Mouse (Mus musculus) hindlimb bud, embryonic 11.5 days (tissue): ENCODE data around the gene Frmpd1.

Experiments
- DNase-seq: peaks from one replicate; pipeline ENCODE4 v3.0.0-alpha.2; 2012; ENCODE audit warnings: low read depth, low spot score; ENCODE audit errors: extremely low spot score

Frmpd1 gene

DNA sequence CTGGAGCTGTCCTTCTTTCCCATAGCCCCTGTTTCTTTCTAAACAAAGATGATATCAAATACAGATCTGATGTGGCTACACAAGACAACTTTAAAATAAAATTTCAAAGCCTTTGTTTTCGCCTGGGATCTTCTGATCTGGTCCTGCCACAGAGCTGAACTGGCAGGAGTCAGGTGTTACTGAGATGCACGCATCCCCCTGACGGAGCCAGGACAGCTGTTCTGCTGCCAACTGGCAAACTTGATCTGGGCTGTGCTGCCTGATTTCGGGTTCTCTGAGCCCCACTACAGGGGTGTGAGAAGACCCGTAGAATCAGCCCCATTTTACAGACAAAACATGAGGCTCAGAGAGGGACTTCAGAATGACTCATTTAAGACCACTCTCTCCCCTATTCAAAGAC lies 45.6 kb downstream of the Frmpd1 start:
- DNase-seq: no peak

DNA sequence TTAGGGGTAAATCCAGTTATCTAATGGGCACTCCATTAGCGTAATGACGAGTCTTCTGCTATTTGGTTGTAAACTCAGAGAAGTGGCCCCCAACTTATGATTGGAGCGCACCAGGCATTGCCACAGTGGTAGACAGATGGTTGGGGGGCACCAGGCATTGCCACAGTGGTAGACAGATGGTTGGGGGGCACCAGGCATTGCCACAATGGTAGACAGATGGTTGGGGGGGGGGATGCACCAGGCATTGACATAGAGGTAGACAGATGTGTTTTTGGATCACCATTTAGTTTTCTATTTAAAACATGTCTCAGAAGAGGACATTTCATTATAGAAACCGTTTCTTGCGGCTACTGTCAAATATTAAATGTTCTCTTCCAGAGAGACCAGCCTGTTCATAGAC lies 53.6 kb downstream of the Frmpd1 start:
- DNase-seq: no peak

DNA sequence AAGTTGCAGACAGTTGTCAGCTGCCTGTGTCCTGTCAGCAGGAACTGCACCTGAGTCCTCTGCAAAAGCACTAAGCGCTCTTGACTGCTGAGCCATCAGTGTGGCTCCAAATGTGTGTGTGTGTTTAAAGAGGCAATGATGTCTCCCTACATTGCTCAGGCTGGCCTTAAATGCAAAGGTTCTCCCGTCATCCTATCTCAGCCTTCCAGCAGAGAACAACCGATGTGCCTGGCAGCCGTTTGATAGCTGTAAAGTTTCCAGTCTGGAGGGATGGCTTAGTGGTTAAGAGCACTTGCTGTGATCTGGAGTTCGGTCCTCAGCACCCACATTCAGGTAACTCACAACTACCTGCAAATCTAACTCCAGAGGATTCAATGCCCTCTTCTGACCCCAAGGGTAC lies 56.7 kb downstream of the Frmpd1 start:
- DNase-seq: no peak

- no peak for DNase-seq
Measured at GRCm38 (mm10) chr4:45242163-45242562, 57.5 kb downstream of the Frmpd1 start.

DNA sequence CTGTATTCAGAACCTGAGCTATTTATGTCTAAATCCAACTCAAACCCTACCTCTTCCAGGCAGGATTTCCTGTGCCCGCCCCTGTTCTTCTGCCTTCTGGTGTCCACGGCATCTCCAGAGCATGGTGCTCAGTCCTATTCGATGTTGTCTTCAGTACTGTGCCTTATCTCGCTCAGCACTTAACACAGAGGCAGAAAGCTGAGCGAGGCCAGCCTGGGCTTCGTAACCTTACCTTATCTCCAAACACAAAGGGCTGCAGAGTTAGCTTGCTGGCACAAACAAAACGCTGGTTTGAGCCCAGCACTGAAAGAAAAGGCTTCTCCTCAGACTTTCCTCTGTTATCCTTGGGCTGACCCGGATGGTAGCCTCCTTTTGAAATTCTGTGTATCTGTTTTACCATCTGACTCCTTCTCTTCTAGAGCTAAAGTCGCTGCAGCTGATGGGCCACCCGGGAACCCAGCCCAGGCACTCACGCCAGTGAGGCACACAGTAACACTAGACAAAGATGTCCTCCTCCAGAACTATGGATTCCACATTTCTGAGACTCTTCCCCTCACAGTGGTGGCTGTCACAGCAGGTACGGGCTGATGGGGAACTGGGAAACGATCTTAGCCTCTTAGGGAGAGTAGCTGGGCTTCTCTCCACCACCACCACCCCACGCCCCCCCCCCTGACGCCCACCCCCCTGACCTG lies 58.7 kb downstream of the Frmpd1 start:
- no peak for DNase-seq

GRCm38 (mm10) chr4:45251265-45251664 lies 66.6 kb downstream of the Frmpd1 start:
- DNase-seq: no peak

- no peak for DNase-seq
Measured at GRCm38 (mm10) chr4:45252861-45253262, 68.2 kb downstream of the Frmpd1 start.

DNA sequence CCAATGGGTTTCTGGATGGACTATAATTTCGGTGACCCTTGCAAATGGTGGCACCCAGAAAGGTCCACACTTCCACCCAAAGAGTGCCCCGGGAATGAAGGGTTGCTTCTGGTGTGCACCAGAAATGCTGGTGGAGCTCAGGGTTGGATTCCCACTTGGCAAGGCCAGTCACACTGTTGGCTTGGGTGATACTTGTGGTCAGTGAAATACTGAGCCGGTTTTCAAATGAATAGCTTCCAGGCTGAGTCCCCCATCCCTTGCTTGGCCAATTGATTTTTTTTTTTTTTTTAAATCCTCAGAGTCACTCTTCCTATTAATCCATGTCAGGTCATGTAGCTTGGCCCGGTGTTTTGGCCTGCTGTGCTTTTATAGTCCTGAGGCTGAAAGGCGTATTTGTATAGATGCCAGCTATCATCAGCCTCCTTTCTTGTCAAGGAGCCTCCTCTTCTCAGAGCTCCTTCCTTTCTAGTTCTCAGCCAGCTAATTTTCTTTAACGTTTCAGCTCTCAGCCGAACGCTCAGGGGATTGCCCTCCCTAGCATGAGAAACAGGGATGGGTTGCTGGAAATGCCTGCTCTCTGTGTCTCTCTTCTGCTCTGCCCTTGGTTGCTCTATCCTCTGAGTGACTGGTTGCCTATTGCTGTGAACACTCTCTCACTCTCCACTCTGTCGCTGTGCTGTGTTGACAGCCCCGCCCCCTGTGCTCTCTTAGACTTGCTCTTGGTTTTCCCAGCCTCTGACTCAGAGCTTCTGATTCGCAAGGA lies 69.3 kb downstream of the Frmpd1 start:
- no peak for DNase-seq

DNA sequence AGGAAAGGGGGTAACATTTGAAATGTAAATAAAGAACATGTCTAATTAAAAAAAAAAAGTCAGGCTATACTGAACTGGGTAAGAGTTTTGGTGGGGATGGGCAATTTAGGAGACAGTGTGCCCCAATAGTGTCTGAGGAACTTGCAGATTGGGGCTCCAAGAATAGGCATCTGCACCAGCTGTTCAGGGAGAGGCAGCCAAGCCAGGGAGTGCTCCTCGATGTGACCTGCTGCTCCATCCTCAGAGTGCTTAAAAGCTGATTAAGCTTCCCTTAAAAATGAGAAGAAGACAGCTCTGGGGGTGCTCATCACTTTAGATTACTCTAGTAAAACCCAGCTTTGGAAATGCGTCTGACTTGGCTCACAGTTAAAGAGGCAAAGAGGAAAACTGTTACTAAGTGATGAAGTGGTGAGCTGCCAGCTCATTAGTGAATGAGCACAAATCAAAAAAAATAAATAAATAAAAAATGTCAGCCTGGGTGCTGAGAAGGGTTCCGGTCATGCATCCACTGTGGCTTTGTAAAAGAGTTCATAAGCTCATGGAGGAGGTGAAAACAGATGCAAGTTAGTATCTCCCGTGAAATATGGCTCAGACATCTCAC lies 74.7 kb downstream of the Frmpd1 start:
- no peak for DNase-seq

DNA sequence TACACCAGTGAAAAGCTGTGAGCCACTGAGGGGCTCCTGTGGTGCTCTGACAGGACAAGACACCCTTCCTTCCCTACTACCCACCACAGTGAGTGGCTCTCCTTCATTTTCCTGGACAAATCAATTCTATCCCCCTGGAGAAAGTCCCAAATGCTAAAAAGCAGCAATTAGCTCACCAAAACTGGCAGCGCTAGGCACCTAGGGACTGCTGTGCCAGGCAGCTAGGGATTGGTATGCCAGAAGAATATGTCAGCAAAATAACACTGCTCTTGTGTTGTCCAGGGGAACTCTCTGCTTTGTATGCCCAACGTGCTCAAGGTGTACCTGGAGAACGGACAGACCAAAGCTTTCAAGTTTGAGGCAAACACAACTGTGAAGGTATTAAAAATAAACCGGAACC lies 76.9 kb downstream of the Frmpd1 start:
- DNase-seq: no peak

DNA sequence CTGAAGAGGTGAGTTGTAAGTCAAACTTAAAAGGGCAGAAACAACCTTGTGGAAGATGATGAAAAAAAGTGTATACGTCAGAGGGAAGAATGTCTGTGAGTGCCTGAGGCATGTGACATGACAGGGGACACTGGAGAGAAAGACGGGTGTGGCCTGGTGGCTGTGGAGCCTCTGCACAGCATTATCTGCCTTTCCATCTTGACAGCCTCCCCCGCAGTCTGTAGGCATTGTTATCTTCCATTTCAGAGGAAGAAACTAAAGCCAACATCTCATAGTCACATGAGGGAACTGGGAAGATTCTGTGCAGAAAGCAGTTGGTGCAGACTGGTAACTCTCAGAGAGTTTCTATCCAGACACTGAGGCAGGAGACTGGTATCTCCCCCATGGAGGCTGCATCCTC lies 83.2 kb downstream of the Frmpd1 start:
- DNase-seq: no peak

GRCm38 (mm10) chr4:45271041-45271452 lies 86.4 kb downstream of the Frmpd1 start:
- no peak for DNase-seq

GRCm38 (mm10) chr4:45275770-45276169 lies 91.1 kb downstream of the Frmpd1 start:
- DNase-seq: no peak

GRCm38 (mm10) chr4:45279292-45279691 lies 94.6 kb downstream of the Frmpd1 start:
- no peak for DNase-seq

- DNase-seq: peak; percentile 24
Measured at GRCm38 (mm10) chr4:45279981-45280548, 95.4 kb downstream of the Frmpd1 start.

- DNase-seq: no peak
Measured at GRCm38 (mm10) chr4:45286318-45286717, 101.6 kb downstream of the Frmpd1 start.

GRCm38 (mm10) chr4:45287906-45288305 lies 103.2 kb downstream of the Frmpd1 start:
- no peak for DNase-seq

DNA sequence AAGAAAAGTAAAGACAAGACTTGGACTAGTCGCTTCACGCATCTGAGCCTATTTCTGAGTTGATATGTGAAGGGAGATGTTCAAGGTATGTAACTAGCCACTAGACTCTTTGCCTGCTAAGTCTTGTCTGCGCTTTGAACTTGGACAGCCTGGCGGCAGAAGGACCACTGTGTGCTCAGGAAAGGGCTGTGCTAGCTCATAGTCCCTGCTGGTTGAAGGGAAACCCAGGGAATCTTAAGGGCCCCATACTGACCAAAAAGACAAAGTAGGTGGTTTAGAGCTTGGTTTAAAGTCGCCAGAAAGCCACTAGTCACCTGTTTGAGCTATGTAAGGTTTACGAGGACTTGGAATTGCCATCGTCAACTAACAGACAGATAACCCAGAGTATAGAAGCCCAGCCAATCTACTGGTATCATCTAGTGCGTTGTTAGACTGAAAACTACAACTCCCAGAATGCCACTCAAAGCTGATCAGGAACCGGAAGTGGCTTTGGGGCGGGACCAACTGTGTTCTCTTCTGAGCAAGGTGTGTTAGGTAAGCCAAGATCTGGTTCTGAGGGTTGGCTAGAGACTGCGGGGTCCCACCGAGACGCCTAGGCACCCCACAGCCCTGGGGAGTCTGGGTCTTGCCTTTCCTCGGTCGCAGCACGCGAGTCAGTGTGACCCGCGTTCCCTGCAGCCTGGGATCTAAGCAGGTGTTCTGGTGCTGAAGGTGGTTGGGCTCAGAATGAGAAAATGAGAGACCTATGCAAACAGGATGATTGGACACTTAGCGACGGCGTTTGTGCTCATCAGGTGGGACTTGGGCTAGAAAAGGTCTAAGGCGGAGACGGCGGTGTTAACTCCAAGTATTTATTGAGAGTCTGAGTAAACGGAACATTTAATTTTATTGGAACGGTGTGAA lies 112.2 kb downstream of the Frmpd1 start, which contains the start of gene Trmt10b:
Gene Trmt10b (plus strand): TSS at position 466 of the 903 bp plus-strand sequence.
- no peak for DNase-seq

GRCm38 (mm10) chr4:45305536-45305935 lies 120.9 kb downstream of the Frmpd1 start:
- no peak for DNase-seq

- no peak for DNase-seq
Measured at GRCm38 (mm10) chr4:45308046-45308445, 123.4 kb downstream of the Frmpd1 start.

DNA sequence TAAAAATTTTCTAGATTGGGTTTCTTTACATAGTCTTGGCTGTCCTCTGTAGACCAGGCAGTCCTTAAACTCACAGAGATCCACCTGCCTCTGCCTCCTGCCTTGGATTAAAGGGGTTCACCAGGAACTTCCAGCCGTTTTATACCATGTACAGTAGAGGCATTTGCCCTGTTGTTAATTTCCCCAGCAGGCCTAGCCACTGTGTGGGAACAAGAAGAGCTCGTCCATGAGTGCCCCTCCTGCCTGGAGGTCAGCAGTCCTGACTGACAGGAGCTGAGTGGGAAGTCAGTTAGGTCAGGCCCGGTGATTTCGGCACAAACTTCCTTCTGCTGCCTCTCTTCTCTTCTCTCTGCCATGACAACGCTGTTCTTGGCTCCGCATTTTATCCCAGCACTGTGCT lies 123.9 kb downstream of the Frmpd1 start:
- no peak for DNase-seq
